Mouse (Mus musculus) frontal cortex, postnatal 36 days (tissue): ENCODE measurements at regions not wholly inside any gene's neighbourhood (a gene's known extent, or its start where the extent isn't known, plus 50 kb on each side); places are given as distances from the start of the nearest gene placed in this dataset.

Source experiments
- DNase-seq, 2 experiments: peaks; one replicate each; pipeline ENCODE4 v3.0.0; 2022; ENCODE audit warnings: low spot score in 2 of 2

- DNase-seq = no peak
Measured at GRCm38 (mm10) chr15:18079644-18080043, 739.1 kb upstream of the Cdh10 start.
